Mouse (Mus musculus): ENCODE data around the gene Olfr1143.

Gene Olfr1143

DNA sequence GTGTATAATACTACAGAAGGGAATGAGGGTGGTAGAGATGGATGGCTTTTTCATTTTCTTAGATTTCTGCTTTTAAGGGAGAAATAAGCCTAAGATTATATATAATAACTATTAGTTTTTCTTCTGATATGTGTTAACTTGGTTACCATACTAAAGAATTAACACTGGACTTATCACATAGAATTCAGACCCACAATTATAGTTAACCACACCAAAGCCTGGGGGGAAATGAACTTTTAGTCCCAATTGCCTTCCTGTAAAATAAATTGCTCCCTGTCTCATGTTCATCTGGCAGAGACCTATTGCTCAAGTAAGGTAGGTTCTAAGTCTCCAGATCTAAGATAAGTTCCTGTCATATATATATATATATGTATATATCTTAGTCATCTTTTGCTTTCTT lies at the start of gene Olfr1143:
Olfr1143 (plus strand) TSS at position 301 of the 400 bp plus-strand sequence.
- DNase-seq (ENCODE audit: low spot score in 2 of 2): no peak

DNA sequence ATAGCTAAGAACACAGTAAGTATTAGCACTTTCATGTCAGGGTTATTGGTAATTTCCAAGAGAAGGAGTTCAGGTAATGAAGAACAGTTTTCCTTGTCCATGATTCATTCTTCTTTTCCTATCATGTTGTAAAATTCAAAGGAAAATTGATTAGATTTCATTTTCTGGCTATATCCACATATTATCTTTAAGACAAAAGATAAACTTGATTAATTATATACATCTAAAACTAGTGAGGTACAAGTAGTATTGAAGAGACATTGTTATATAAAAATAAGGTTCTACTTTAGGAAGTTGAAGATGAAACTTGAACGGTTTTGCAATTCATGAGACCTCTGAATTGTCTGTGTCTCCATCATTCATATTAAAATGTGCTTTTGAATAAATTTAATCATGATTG lies 46.5 kb upstream of the Olfr1143 start, which contains the start of gene Olfr1141:
Olfr1141 (minus strand) TSS at position 101 of the 400 bp plus-strand sequence.
- no peak for DNase-seq (ENCODE audit: low spot score in 2 of 2)

DNA sequence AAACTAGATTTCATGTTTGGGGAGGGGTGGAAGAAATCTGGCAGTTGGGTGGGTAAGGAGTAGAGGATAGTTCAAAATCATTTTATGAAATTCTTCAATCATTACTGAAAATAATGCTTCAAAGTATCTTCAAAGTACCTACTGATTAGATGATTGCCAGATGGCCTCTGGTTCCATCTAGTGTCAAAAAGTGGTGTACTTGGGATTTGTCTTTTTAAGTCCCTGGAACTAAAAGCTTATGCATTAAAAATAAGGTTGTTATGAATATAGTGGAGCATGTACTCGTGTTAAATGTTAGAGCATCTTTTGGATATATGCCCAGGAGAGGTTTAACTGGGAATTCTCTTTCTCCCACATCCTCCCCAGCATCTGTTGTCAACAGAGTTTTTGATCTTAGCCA lies 24.2 kb upstream of the Olfr1143 start:
- no peak for DNase-seq (ENCODE audit: low spot score in 2 of 2)

DNA sequence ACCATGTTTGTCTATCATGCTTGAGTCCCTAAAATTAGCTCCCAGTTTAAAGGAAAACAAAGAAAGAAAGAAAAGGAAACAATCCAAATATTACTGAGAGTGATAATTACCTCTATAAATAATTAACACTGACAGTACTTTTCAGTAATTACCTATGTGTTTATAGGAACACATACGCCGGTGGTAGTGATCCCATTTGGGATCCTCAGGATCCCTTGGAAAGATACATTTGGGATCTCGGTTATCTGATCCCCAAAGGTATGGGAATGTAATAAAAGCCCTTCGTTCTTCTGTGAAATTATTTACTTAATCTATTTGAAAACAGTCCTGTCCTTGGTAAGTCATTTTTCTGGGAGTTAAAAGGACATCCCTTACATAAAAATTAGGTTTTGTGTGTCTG lies 21.2 kb upstream of the Olfr1143 start, which contains the start of gene Olfr152:
Olfr152 (plus strand) TSS at position 301 of the 400 bp plus-strand sequence.
- DNase-seq (ENCODE audit: low spot score in 2 of 2): no peak

DNA sequence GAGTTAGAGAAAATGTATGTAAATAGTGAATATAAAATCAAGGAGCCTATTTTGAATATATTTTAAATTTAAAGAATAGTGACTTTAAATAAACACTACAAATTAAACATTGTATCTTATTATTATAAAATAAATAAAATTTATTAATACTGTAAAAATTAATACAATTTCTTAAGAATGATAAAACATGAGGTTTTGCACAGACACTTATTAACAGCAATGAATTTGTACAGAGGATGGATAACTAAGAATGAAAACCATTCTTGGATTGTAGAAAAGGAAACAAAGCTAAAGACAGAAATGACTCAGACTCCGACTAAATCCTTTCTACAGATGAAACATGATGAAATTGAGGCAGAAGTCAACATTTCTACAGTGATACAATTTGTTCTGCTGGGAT lies 9.1 kb downstream of the Olfr1143 start, which contains the start of gene Olfr1145:
Olfr1145 (plus strand) TSS at position 301 of the 400 bp plus-strand sequence.
- DNase-seq (ENCODE audit: low spot score in 2 of 2): no peak

DNA sequence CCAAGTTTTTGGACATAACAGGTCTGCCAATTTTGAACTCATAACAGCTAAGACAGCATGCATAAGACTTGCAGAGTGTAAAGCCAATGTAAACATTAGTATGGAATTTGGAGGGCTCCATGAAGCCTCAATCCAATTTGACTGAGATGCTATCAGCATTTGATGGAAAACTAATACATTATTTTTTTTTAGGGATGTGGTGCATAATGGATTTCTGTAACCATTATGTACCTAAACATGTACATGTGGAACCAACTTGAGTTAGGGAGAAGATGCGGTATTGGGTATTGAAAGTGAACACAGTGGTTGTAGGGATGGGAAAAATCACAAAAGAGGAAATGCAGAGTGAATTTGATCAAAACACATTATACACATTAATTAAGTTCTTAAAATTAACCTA lies 29.8 kb downstream of the Olfr1143 start, which contains the start of gene Olfr1148:
Olfr1148 (plus strand) TSS at position 301 of the 400 bp plus-strand sequence.
- DNase-seq (ENCODE audit: low spot score in 2 of 2): no peak

DNA sequence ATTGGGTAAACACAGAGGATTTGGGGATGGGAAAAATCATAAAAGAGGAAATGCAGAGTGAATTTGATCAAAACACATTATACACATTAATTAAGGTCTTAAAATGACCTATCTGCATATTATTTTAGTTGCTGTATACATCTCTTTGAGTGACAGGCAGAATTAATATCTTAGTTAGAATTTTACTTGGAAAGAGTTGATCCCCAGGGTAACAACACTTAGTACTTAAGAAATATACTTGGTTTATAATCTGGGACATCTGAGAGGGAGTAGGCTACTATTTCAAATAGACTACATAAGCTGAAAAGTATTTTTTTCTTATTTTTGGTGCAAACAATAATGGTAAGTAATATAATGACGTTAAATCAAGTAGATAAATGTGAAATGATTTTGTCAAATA lies 43.3 kb downstream of the Olfr1143 start, which contains the start of gene Olfr1150-ps1:
Olfr1150-ps1 (plus strand) TSS at position 301 of the 400 bp plus-strand sequence.
- no peak for DNase-seq (ENCODE audit: low spot score in 2 of 2)

Data from urinary bladder, postnatal 4 days (tissue).